Mouse (Mus musculus) myocyte (in vitro differentiated cells): ENCODE measurements at regions not wholly inside any gene's neighbourhood (a gene's known extent, or its start where the extent isn't known, plus 50 kb on each side); places are given as distances from the start of the nearest gene placed in this dataset.

Experiments used
- MYOD1 ChIP-seq, 3 experiments: IDR thresholded peaks; one replicate each; pipeline ENCODE4 v1.6.1; 2011; ENCODE audit warnings: control low read depth in 2 of 3, low read depth in 2 of 3, mild to moderate bottlenecking in 2 of 3, moderate library complexity in 1 of 3; ENCODE audit not compliant: insufficient read length in 2 of 3, control insufficient read depth in 1 of 3
- MYOG ChIP-seq, 3 experiments: IDR thresholded peaks; one replicate each; pipeline ENCODE4 v1.6.1; 2011; ENCODE audit warnings: control low read depth in 2 of 3, low read depth in 2 of 3, mild to moderate bottlenecking in 2 of 3; ENCODE audit not compliant: insufficient read length in 2 of 3, control insufficient read depth in 1 of 3, insufficient read depth in 1 of 3
- POLR2A ChIP-seq: IDR thresholded peaks from one replicate; pipeline ENCODE4 v1.6.1; 2011; ENCODE audit warnings: low read depth, mild to moderate bottlenecking, control low read depth, moderate library complexity; ENCODE audit not compliant: insufficient read length

DNA sequence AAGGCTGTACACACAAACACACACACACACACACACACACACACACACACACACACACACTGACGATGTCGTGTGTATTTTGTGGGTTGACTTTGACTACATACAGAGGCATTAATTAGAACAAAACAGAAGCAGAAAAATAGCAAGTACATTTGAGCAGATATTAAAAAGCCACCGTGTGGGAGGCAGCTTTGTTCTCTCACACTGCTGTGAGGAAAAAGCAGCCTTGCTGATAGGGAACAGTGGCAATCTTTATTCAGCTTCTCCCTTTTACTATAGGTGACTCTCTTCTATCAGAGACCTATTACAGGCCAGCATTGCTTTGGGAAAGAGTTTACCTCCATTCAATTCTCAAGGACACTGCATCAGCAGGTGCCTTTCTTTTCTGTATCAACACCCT lies 500.1 kb downstream of the Galc start:
- TF ChIP-seq MYOD1 (IDR thresholded peaks at IDR 0.05; ENCODE audit: control insufficient read depth in 1 of 3, insufficient read length in 2 of 3, low read depth in 2 of 3) (no peak), MYOG (IDR thresholded peaks at IDR 0.05; ENCODE audit: control insufficient read depth in 1 of 3, insufficient read depth in 1 of 3, insufficient read length in 2 of 3, low read depth in 2 of 3) (no peak), POLR2A (no peak)
